Mouse (Mus musculus): ENCODE measurements around the gene Ano5.

Gene Ano5

DNA sequence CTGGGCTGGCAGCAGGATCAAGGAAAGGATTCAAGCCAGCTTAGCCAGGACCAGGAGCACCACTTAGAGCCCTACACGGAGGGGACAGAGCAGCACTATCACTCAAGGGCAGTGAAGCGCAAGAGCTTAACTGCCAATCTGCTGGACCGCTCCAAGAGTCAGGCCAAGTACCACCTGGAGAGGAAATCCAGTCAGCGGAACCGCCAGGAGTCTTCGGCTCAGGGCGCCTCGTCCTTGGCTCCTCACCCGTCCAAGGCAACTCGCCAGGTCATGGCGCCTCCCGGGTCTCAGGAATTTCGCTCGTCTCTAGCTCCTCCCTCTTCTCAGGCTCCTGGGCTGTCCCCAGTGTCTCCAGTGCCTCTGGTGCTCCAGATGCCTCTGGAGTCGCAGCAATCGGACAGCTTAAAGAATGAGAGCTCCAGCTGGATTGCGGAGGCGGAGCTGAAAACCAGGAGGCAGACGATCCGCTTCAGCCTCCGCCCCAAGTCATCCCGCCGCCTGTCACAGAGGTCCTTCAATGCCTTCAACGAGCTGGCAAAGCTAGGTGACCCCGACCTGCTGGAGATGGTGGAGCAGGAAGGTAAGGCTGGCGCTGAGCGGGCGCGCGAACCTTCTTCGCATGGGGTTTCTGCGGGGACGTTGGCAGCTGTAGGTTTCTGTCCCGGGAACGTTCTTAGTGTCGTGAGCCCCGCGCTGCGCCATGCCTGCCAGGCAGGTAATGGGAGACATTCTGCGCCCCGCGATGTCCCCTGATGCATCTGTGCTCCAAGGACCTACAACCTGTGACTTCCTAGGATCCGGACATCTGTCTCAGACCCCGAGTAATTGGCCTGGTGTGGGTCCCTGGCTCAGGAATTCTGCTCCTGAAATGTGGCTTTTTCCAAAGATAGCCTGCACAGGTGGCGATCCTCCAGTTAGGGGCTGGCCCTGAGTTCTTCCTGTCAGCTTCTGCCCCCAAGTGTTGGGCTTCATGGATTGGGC is at the start of gene Ano5:
TSS of gene Ano5 (plus strand) at position 359 of the 981 bp plus-strand sequence.
- no peak for DNase-seq

DNA sequence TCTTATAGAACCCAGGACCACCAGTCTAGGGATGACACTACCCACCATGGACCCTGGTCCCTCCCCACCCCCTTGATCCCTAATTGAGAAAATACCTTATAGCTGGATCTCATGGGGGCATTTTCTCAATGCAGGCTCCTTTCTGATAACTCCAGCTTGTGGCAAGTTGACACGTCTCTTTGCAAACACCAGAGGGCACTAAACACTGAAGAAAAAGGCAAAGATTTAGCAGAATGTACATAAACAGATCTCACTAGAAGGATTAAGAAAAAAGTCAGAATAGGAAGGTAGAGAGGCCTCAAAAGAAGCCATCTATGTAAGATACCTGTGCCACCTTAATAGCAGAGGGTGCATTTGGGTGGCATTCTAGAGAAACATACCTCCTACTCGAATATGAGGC is 11.4 kb upstream of the Ano5 start:
- no peak for DNase-seq

DNA sequence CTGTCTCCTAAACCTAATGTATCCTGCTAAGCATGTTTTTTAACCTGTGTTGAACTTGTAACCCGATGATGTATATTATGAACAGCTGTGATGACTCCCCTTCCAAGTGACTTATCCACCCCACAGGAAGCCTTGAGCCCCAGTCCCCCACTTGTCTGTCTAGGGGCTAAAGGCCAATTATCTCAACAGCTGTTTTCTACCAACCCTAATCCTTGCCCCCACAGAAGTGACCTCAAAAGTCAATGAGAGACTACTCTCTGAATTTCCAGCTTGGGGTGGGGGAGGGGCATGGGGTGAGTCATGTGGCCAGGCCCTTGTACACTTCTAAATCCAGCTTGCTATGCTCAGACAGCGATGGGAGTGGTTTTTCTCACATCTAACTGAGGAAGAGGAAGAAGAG is 6.9 kb upstream of the Ano5 start:
- DNase-seq: no peak

DNA sequence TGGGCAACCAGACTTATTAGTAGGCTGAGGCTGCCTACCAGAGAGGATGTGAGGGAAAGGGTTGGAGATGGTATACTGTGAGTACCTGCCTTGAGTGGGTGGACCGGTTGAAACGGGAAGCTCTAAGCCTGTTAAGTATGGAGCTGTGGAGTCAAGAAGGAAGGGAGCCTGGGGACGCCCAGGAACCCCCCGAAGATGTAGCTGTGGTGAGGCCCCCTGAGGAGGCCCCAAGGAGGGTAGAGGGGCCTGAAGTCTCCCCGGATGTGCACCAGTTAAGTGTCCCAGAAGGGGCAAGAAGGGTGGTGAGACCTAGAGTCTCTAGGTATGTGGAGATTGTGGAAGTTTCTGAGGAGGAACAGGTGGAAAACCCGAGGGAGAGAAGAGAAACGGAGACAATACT is 682 bp upstream of the Ano5 start:
- DNase-seq: no peak

DNA sequence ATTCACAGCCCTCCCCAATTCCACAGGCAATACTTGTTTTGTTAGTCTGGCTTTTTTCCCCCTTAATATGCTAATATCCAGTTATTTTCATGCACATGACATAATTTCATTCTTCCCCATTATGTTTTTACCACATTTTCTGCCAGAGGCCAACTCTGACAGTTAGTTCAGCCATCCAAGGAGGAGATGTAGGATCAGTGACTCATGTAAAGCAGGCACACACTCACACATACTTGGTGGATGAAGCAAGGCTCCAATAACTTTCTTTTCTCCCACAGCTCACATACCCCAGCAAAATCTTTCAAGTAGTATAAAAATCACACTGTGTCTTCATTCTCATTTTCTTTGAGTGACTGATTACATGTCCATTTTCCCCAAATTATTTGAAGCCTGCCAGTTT is 28.5 kb downstream of the Ano5 start:
- DNase-seq: no peak

DNA sequence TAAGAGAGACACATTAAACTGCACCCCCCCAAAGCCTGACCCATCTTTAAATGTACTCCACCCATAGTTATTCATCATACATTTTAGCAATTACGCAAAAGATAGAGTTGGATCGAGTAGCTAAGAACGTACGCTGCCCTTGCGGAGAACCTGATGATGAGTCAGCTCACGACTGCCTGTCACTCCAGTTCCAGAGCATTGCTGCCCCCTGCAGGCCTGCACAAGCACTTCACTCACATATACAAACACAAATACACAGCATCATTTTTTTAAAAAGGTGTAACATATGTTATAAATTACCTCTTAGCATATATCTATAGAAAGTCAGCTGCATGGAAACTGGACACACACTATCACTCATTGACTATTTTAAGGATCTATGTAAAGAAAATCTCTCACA is 29.9 kb downstream of the Ano5 start:
- peak; percentile 10 for DNase-seq

DNA sequence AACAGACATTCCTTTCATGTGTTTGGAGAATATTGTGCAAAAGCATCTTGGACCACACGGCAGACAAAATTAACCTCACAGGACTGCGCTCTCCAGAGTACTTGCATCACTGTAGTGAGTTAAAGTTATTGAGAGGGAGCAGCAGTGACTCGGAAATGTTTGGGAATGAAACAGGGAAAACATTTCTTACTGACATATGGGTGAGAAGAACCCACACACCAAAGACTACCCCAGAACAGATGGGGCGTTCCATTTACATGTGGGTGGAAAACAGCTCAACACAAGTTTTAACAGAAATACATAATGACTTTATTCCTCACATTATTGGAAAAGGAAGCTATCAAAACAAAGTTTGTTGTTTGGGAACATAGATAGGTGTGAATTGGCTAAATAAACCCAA is 89.2 kb downstream of the Ano5 start:
- no peak for DNase-seq

DNA sequence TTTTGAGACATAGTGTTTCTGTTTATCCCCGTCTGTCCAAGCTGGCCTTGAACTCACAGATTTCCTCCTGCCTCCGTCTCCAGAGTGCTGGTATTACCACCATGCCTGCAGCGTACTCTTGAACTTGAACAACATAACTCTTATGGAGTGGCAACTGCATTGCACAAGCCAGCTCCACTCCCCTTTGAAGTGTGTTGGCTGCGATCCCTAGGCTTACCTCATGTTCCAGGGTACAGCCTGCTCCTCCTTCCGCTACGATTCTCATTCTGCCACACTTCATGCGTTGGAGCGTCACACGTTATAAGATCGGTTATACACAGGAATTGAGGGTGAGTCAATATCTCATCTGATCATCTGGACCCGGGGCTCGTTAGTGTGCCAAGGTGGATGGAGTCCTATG is 92.9 kb downstream of the Ano5 start:
- DNase-seq: no peak

DNA sequence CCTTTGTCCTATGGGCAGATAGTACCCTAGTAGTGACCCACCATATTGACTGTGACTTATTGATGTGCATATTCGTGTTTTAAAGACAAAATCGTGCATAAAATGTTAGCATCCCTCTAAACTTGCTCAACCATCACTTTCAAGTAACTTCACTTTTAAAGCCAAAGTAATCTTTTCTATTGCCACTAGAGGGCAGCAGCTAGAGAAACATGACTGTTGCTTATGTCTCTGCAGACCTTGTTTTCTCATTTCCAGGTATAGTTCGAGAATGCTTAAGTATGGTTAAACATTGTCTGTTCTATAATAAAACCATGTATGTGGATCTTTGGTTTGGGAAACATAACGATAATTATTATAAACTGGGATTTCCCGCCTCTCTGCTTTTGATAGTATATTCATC is 103.6 kb downstream of the Ano5 start:
- no peak for DNase-seq

DNA sequence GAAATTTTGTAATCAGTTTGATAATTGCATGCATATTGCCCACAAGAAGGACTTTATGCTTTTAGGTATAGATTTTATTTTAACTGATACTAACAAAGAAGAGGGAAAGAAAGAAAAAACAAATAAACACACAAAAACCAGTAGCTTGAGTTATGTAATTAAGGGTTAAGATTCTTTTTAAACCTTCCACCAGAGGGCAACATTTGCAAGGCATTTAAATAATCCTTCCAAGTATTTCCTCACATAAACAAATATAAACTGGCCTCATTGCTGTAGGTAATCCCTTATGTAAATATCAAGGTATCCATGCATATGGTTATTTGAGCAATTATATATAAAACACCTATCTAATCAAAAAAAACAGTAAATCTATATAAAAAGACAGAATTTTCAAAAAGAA is 107.1 kb downstream of the Ano5 start:
- DNase-seq: no peak

DNA sequence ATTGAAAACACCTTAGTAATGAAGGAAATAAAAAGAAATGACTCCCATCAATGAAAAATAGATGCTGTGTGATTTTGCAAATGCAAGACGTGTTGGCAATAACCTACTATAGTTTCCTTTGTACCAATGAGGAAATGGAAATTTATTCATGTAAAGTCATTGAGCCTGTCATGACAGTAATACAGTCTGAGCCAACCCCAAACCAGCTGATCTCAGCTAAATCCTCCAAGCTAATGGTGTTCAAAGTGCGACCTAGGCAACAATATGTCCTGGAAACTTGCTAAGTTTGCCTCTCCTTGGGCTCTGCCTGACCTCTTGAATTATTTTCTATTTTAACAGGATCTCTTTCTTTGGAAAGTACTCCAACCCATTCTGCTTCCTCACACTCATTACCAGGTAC is 107.6 kb downstream of the Ano5 start:
- no peak for DNase-seq

DNA sequence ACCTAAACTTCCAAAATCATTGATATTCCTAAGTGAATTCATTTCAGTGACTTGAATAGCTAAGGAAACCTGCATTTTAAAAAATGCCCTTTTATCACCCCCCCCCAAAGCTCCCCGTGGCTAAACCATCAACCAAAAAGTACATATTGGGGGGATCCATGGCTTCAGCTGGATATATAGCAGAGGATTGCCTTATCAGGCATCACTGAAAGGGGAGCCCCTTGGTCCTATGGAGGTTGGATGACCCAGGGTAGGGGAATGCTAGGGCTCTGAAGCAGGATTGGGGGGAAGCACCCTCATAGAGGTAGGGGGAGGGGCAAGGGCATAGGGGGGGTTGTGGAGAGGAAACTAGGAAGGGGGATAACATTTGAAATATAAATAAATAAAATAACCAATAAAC is 109.1 kb downstream of the Ano5 start:
- no peak for DNase-seq

DNA sequence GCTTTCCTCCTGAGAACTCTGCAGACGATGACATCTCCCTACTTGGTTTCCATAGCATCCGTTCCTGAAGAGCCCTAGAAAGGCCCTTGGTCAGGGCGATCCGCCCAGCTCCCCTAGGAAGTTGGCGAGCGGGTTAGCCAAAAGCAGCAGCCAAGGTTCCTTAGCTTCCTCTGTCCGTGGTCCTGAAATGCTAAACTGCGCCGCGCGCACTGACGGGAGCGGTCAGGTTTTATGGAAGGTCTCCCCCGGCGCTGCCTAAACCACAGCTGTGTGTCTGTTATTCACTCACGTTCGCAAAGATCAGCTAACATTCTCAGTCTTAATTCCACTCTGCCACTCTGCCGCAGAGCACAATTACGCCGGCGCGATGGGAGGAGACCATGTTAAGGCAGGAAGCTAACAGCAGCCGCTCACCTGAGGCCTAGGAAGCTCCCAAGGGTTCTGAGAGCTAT is 110.9 kb downstream of the Ano5 start, which contains the start of gene Slc17a6:
TSS of gene Slc17a6 (plus strand) at position 313 of the 452 bp plus-strand sequence.
- peak; percentile 33 for DNase-seq

DNA sequence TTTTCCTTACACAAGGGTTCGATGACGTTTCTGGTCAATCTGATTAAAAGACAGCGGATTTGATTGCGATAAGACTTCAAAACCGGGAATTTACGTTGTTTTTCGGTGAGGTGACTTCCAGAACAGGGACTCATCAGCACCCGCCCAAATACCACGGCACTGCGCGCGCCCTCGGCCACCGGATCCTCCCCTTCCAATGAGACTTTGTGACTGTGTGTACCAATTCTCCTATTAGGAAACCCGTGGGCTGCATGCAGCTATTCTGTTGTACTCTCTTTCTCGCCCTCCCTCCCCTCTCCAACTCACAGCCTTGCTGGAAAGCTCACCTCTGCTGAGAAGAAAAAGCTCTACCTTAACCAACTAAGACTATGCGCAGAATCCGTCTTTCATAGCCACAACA is 111.4 kb downstream of the Ano5 start:
- DNase-seq: no peak

DNA sequence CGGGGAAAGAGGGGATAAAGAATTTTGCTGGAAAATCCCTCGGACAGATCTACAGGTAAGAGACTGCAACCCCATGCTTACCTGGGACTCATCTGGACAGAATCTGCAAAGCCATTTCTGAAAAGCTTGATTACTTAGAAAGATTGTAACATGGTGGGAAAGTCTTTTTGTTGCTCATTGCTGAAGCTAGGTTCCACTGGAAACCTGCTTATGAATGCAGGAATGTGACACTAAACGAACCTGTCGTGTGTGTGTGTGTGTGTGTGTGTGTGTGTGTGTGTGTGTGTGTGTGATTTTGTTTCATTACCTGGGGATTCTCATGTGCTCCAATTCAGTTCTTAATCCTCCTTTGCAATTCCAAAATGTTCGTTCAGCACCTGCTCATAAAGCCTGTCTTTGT is 111.8 kb downstream of the Ano5 start:
- DNase-seq: no peak

DNA sequence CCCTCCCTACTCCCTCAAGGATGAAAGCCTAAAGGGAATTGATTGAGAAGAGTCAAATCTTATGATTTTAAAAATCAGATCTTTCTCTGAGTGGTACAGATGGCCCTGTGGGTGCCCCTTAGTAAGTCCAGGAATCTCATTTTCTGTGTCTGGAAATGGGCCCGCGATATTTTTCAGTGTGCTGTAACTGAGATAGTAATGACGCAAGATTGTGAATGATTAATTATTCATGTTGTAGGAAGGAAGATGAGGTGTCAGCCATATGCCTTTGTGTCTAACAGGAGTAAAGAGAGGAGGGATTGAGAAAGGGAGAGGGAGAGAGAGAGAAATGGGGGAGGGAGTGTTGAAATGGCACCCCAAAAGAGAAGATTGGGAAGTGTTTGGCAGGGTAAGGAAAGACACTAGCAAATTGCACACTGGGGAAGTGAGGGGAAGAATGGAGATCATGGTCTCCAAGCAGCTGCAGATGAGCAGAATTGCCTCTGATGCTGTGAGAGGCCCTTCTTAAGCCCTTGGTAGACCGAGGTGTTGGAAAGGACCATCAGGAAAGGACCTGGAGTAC is 113.6 kb downstream of the Ano5 start:
- no peak for DNase-seq

DNA sequence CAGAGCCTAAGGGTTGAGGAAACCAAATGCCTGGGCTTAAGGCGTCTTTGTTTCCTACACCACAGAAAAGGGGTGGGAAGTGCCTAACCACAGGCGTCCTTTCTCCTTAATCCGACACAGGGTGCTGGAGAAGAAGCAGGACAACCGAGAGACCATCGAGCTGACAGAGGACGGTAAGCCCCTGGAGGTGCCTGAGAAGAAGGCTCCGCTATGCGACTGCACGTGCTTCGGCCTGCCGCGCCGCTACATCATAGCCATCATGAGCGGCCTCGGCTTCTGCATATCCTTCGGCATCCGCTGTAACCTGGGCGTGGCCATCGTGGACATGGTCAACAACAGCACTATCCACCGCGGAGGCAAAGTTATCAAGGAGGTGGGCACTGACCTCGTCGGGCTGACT is 114.3 kb downstream of the Ano5 start:
- no peak for DNase-seq

DNA sequence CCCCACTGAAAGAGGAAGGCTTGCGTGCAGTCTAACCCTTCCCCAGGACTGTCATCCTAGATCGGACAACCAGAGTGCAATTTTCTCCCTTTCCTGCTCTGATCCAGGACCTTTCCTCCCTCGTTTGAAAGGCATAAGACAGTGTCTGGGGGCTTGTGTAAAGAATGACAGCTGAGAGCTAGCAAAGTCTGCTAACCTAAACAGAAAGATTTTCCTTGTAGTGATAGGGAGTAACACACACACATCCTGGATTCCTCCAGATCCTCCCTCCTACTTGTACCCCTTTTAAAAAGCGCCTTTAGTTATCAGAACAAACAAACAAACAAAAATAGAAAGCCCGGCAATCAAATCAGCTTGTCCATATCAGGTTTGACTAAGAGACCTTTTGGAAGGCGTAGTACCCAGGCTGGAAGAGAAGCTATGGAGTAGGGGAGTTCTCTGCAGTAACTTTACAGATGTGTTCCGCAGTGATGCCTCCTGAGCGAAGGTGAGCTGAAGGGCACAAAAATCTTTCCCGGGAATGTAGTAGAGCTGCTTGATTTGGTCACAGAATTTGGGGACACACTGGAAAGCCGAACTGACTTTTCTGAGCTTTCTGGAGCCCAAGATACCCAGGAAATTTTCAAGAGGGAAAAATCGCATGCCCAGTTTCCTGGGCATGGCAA is 114.9 kb downstream of the Ano5 start:
- no peak for DNase-seq

DNA sequence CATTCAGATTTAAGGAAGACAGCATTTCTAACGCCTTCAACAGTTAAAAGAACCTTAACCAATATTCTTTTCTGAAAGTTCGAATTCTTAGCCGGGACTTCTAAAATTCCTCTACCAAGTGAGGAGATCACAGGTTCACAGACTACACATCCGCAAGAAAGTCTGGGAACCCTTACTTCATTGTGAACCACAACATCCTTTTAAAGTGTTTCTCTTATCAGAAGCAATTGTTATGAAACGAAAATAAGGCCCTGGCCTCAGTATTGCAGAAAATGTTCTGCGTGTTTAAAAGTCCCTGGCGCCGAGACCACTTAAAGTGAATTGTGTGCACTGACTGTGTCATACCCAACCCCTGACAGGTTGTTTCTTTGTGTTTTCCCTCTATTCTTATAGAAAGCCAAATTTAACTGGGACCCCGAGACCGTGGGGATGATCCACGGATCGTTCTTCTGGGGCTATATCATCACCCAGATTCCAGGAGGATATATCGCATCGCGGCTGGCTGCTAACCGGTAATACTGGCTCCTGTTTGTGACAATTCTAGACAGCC is 115.7 kb downstream of the Ano5 start:
- DNase-seq: no peak

DNA sequence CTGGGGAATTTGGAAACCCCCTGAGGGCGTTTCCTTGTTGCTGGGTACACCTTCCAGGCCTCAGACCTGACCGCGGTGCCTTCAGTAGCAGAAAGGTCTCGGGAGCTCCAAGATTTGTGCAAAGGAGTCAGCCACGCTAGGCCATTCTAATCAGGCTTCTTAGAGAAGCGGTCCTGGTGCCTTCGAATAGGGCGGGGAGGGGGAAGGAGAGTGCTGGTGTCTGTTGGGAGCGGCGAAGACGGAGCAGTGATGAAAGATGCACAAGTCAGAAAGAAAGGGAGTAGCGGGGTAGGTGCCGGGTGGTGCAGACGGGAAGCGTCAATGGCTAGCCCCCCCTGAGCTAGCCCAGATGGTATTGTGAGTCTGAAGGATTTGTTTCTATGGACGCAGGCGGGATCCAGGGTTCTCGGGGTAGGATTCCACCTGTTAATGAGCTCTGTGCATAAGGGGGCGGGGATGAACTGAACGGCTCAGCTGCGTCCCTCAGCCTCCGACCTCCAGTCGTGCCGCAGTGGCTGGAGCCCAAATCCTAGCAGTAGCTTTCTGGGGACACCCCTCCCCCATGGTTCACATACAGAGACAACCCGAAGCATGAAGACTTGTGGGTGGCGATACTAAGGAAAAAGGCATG is 116.3 kb downstream of the Ano5 start:
- no peak for DNase-seq

DNA sequence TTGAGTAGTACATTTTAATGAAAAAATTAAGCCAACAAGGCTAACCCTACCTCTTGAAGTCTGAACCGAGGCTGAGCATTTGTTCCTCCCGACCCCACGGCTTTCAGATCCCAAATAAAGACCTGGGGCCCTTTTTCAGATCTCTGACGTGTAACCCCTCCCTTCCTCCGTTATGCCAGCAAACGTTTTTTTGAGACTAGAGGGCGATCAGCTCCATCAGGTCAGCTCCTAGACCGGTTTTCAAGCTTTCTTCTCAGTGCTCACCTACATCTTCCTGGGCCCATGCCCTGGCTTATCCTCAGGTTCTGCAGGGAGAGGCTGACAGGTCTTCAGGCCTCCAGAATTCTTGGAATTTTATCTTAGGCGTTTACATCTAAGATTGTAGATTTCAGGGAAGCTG is 116.8 kb downstream of the Ano5 start:
- DNase-seq: no peak

DNA sequence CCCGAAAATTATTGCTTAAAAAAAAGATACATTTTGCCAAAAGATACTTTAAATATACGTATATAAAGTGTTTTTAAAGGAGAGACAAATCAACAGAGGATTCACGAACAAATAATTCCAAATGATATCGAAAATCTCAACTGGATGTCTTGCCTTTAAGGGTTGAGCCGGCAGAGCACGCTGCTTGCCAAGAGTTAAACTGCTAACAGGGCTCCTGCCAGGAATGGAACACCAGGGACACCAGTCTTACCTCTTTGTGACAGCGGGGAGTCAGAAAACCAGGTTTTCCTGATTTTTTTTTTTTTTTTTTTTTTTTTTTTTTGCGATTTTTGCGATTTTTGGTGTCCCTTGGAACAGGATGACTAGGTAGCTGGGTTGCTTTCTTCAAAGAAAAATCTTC is 117.5 kb downstream of the Ano5 start:
- DNase-seq: no peak

DNA sequence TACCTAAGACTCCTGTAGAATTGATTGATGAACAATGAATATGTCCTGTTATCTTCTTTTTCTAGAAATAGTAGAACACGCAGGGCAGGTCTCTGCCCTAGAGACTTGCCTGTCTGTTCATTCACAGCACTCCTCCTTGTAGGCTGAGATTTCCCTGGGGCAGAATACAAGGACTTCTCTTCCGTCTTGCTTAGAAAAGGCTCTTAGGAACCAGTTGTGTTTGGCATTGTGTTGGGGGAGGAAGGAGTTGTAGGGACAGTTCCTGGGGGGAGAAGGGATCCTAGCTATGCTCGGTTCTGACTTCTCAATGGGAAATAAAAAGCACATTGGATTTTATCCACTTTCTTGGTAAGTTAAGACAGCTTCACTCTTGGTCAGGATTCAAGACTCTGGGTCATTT is 118.4 kb downstream of the Ano5 start:
- DNase-seq: no peak
